Mouse (Mus musculus): ENCODE measurements around the gene 3110082I17Rik. TPM values are rescaled to one million over a fixed set of nuclear protein-coding genes. Genes with fewer than 3 reads are reported as not detected.

The 3110082I17Rik gene
- total and polyA plus RNA-seq, 2 experiments: 1.6 to 7.4 TPM

GRCm38 (mm10) chr5:139367884-139368458, 92.4 kb downstream of the 3110082I17Rik start:
- Histone ChIP-seq H3K9ac (ENCODE audit: low read depth, low read length) (peak overlapping the region; percentile 58), H3K36me3 (ENCODE audit: control insufficient read depth, insufficient read depth, low read length) (no peaks in the 10 kb centered on the region), H3K27me3 (ENCODE audit: control insufficient read depth, insufficient read depth, low read length) (no peaks in the 10 kb centered on the region), H3K79me2 (ENCODE audit: control insufficient read depth, insufficient read depth, low read length) (peaks cover 3% of the 10 kb centered on the region; the same call in 1 of the 2 replicates), H3K4me3 (ENCODE audit: insufficient read depth, low read depth, low read length) (no peak overlapping the region), H3K4me1 (ENCODE audit: control insufficient read depth, insufficient read depth, low read length) (peaks cover 68% of the 10 kb centered on the region), H3K27ac (replicated peaks; ENCODE audit: insufficient read depth, low read depth, low read length) (peak overlapping the region; percentile 77)
- WGBS: 18% methylated on average over 4 of the region's 4 CpGs
- peak; percentile 82 for DNase-seq (ENCODE audit: extremely low read depth, low read depth, low spot score)
- TF ChIP-seq POLR2A (IDR thresholded peaks at IDR 0.05; ENCODE audit: extremely low read depth, insufficient read depth, low read length) (no peak), CTCF (IDR thresholded peaks at IDR 0.05; ENCODE audit: low read depth, low read length) (no peak)

GRCm38 (mm10) chr5:139366484-139366883, 93.8 kb downstream of the 3110082I17Rik start:
- no peak for TF ChIP-seq CTCF (IDR thresholded peaks at IDR 0.05; ENCODE audit: low read depth, low read length)
- peaks cover 3% of the 10 kb centered on the region; the same call in 1 of the 2 replicates for H3K79me2 ChIP-seq (ENCODE audit: control insufficient read depth, insufficient read depth, low read length)
- peaks cover 67% of the 10 kb centered on the region for H3K4me1 ChIP-seq (ENCODE audit: control insufficient read depth, insufficient read depth, low read length)
- H3K36me3 ChIP-seq (ENCODE audit: control insufficient read depth, insufficient read depth, low read length): no peaks in the 10 kb centered on the region
- peak overlapping the region; percentile 77 for H3K27ac ChIP-seq (replicated peaks; ENCODE audit: insufficient read depth, low read depth, low read length)
- DNase-seq (ENCODE audit: extremely low read depth, low read depth, low spot score): peak; percentile 89
- no peak overlapping the region for H3K4me3 ChIP-seq (ENCODE audit: insufficient read depth, low read depth, low read length)
- peak overlapping the region; percentile 28; the same call in 1 of the 2 replicates for H3K9ac ChIP-seq (ENCODE audit: low read depth, low read length)
- H3K27me3 ChIP-seq (ENCODE audit: control insufficient read depth, insufficient read depth, low read length): no peaks in the 10 kb centered on the region
- 38% methylated on average over 11 of the region's 11 CpGs for WGBS

GRCm38 (mm10) chr5:139365827-139366226, 94.5 kb downstream of the 3110082I17Rik start:
- peak; percentile 55 for DNase-seq (ENCODE audit: extremely low read depth, low read depth, low spot score)
- Histone ChIP-seq H3K4me3 (ENCODE audit: insufficient read depth, low read depth, low read length) (no peak overlapping the region), H3K27me3 (ENCODE audit: control insufficient read depth, insufficient read depth, low read length) (no peaks in the 10 kb centered on the region), H3K4me1 (ENCODE audit: control insufficient read depth, insufficient read depth, low read length) (peaks cover 63% of the 10 kb centered on the region), H3K79me2 (ENCODE audit: control insufficient read depth, insufficient read depth, low read length) (peaks cover 3% of the 10 kb centered on the region; the same call in 1 of the 2 replicates), H3K9ac (ENCODE audit: low read depth, low read length) (peak overlapping the region; percentile 13; the same call in 1 of the 2 replicates), H3K36me3 (ENCODE audit: control insufficient read depth, insufficient read depth, low read length) (no peaks in the 10 kb centered on the region), H3K27ac (replicated peaks; ENCODE audit: insufficient read depth, low read depth, low read length) (peak overlapping the region; percentile 77)
- no peak for TF ChIP-seq CTCF (IDR thresholded peaks at IDR 0.05; ENCODE audit: low read depth, low read length)
- 70% methylated on average over 1 of the region's 1 CpGs for WGBS

GRCm38 (mm10) chr5:139364911-139365571, 95.3 kb downstream of the 3110082I17Rik start:
- H3K79me2 ChIP-seq (ENCODE audit: control insufficient read depth, insufficient read depth, low read length): no peaks in the 10 kb centered on the region
- DNase-seq (ENCODE audit: extremely low read depth, low read depth, low spot score): peak; percentile 49

GRCm38 (mm10) chr5:139364260-139364910, 95.9 kb downstream of the 3110082I17Rik start:
- H3K79me2 ChIP-seq (ENCODE audit: control insufficient read depth, insufficient read depth, low read length): no peaks in the 10 kb centered on the region
- H3K4me1 ChIP-seq (ENCODE audit: control insufficient read depth, insufficient read depth, low read length): peaks cover 48% of the 10 kb centered on the region
- no peaks in the 10 kb centered on the region for H3K36me3 ChIP-seq (ENCODE audit: control insufficient read depth, insufficient read depth, low read length)
- peak overlapping the region; percentile 65 for H3K9ac ChIP-seq (ENCODE audit: low read depth, low read length)
- under 1% methylated on average over 12 of the region's 12 CpGs for WGBS
- peak; percentile 85 for DNase-seq (ENCODE audit: extremely low read depth, low read depth, low spot score)
- H3K4me3 ChIP-seq (ENCODE audit: insufficient read depth, low read depth, low read length): peak overlapping the region; percentile 1; the same call in 1 of the 2 replicates
- H3K27ac ChIP-seq (replicated peaks; ENCODE audit: insufficient read depth, low read depth, low read length): peak overlapping the region; percentile 93
- no peaks in the 10 kb centered on the region for H3K27me3 ChIP-seq (ENCODE audit: control insufficient read depth, insufficient read depth, low read length)
- TF ChIP-seq CTCF (IDR thresholded peaks at IDR 0.05; ENCODE audit: low read depth, low read length) (peak; percentile 96), POLR2A (IDR thresholded peaks at IDR 0.05; ENCODE audit: extremely low read depth, insufficient read depth, low read length) (0 out of 2 replicates have a peak, but pooled peaks have one; percentile 29)

More at GRCm38 (mm10) chr5:139364911-139365571, 95.3 kb downstream of the 3110082I17Rik start:
- H3K36me3 ChIP-seq (ENCODE audit: control insufficient read depth, insufficient read depth, low read length): no peaks in the 10 kb centered on the region
- peak overlapping the region; percentile 40 for H3K9ac ChIP-seq (ENCODE audit: low read depth, low read length)
- peaks cover 55% of the 10 kb centered on the region for H3K4me1 ChIP-seq (ENCODE audit: control insufficient read depth, insufficient read depth, low read length)
- peak overlapping the region; percentile 93 for H3K27ac ChIP-seq (replicated peaks; ENCODE audit: insufficient read depth, low read depth, low read length)
- H3K27me3 ChIP-seq (ENCODE audit: control insufficient read depth, insufficient read depth, low read length): no peaks in the 10 kb centered on the region
- WGBS: 5% methylated on average over 5 of the region's 5 CpGs
- TF ChIP-seq POLR2A (IDR thresholded peaks at IDR 0.05; ENCODE audit: extremely low read depth, insufficient read depth, low read length) (no peak), CTCF (IDR thresholded peaks at IDR 0.05; ENCODE audit: low read depth, low read length) (no peak)
- no peak overlapping the region for H3K4me3 ChIP-seq (ENCODE audit: insufficient read depth, low read depth, low read length)
